ENCODE assay signal across 8 mouse cellular contexts in the genomic region with DNA sequence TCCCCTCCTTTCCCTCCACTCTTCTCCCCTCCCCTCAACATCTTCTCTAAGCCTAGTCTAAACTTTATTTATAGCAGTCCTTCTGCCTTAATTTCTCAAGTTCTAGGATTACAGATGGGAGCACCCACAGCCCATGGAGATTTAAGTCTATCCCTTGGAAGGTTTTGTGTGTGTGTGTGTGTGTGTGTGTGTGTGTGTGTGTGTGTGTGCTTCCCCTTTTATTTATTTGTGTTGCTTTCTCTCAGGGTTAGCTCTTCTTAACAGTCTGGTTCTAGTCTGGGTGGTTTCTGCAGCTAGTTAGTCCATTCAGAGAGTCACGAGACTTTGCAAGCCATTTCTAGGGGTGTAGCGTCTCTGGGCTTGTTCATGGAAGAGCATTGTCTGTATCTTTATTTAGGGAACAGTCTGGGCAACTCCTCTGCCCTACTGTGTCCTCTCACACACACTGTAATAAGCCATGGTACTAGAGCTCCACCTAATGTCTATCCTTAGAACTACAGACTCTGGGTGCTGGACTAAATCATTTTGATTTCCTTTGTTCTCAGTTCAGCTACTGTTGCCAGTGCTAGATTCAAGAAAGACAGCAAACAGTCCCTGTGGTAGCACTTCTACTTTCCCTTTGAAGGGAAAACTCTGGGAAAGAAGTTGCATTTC. TPM values are rescaled to one million over a fixed set of nuclear protein-coding genes. Genes with fewer than 3 reads are reported as not detected.
DNase-seq lines count a peak whose midpoint lies in the region; ATAC-seq lines count a peak whose summit lies in the region.

No protein-coding gene starts in this region.

- H3K4me2 ChIP-seq in forebrain, embryonic 15.5 days (replicated peaks) = no peak overlapping the region
- H3K4me2 ChIP-seq in hindbrain, embryonic 15.5 days = no peak overlapping the region

- H3K4me1 ChIP-seq in forebrain, embryonic 15.5 days = peaks cover 14% of the 10 kb centered on the region
- peaks cover 15% of the 10 kb centered on the region; the same call in 1 of the 2 replicates for H3K4me1 ChIP-seq in hindbrain, embryonic 15.5 days (replicated peaks)

- DNase-seq in ovary, postnatal 14 days (ENCODE audit: low spot score) = peak; percentile 44
- no peak for DNase-seq in ovary, adult 18-20 months (ENCODE audit: low spot score)
- DNase-seq in cerebellum, adult 11 months = peak; percentile 54
- DNase-seq in left cerebral cortex, adult 18-20 months (ENCODE audit: low spot score in 2 of 2) = peak; percentile 32 to 39
- peak; percentile 86 for DNase-seq in splenic B cell, adult 2 months (ENCODE audit: low read depth, low spot score)

- H3K27me3 ChIP-seq in forebrain, embryonic 15.5 days = no peaks in the 10 kb centered on the region
- no peaks in the 10 kb centered on the region for H3K27me3 ChIP-seq in hindbrain, embryonic 15.5 days
- H3K27me3 ChIP-seq in splenic B cell, adult 2 months (ENCODE audit: control insufficient read depth, insufficient read depth, low read length, poor library complexity, severe bottlenecking) = no peaks in the 10 kb centered on the region

- H3K4me3 ChIP-seq in forebrain, embryonic 15.5 days = no peak overlapping the region
- H3K4me3 ChIP-seq in hindbrain, embryonic 15.5 days = no peak overlapping the region

- peak overlapping the region; percentile 61 for H3K27ac ChIP-seq in forebrain, embryonic 15.5 days (replicated peaks)
- peak overlapping the region; percentile 66 for H3K27ac ChIP-seq in hindbrain, embryonic 15.5 days (replicated peaks)

- ATAC-seq in forebrain, embryonic 15.5 days (replicated peaks) = peak; percentile 95
- ATAC-seq in hindbrain, embryonic 15.5 days (ENCODE audit: low FRiP score, low read depth) = peak; percentile 92
- ATAC-seq in megakaryocyte-erythroid progenitor cell, adult 5-6 weeks (replicated peaks; ENCODE audit: low FRiP score, low TSS enrichment, poor library complexity, severe bottlenecking) = peak; percentile 86

- peak overlapping the region; percentile 29; the same call in 1 of the 2 replicates for H3K9ac ChIP-seq in forebrain, embryonic 15.5 days (replicated peaks)
- H3K9ac ChIP-seq in hindbrain, embryonic 15.5 days = no peak overlapping the region

- 2% methylated on average over 2 of the region's 2 CpGs for WGBS in forebrain, embryonic 15.5 days
- 7% methylated on average over 2 of the region's 2 CpGs for WGBS in hindbrain, embryonic 15.5 days

- H3K9me3 ChIP-seq in forebrain, embryonic 15.5 days = no peaks in the 10 kb centered on the region
- no peaks in the 10 kb centered on the region for H3K9me3 ChIP-seq in hindbrain, embryonic 15.5 days

- no peaks in the 10 kb centered on the region for H3K36me3 ChIP-seq in forebrain, embryonic 15.5 days
- no peaks in the 10 kb centered on the region for H3K36me3 ChIP-seq in hindbrain, embryonic 15.5 days
- H3K36me3 ChIP-seq in splenic B cell, adult 2 months (ENCODE audit: control insufficient read depth, insufficient read depth, low read length, poor library complexity, severe bottlenecking) = peaks cover 3% of the 10 kb centered on the region; the same call in 1 of the 2 replicates

RNA-seq across cellular contexts. Expression of gene Top2b, which starts 15.1 kb away (rescaled TPM):
- 113 and 124 TPM in 2 replicates for polyA plus RNA-seq in forebrain, embryonic 15.5 days (2015; fragmentation: Nextera tagmentation; extraction: Ambion mirVana)
- polyA plus RNA-seq in hindbrain, embryonic 15.5 days (2015; fragmentation: Nextera tagmentation; extraction: Ambion mirVana) = 73.4 and 83.8 TPM in 2 replicates
- total RNA-seq in left cerebral cortex, adult 18-20 months (2021) = 10 to 100 TPM; 87.8 to 92.1 TPM
- total RNA-seq in megakaryocyte-erythroid progenitor cell, adult 5-6 weeks (2014; fragmentation: Nextera tagmentation) = 104 and 164 TPM in 2 replicates
- total RNA-seq in megakaryocyte-erythroid progenitor cell, adult 5-6 weeks (2017) = 230 and 254 TPM in 2 replicates
